ENCODE assay signal across 10 mouse cellular contexts in the genomic region with DNA sequence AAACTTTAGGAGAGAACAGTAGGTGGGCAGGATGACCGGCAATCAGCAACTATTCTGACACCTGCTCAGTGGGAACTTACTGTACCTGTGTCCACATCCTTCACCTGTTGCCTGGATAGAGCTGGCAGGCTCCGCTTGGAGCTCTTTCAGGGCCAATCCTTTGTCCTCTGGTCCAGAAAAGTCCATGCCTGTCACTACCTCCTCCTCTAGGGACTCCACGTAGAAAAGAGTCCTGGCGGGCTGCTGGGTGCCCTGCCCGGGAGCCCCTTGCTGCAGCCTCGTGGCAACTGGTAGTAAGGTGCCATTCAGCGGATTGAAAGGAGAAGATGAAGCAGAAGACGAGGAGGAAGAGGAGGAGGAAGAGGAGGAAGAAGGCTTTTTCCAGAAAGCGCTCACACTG. TPM values are rescaled to one million over a fixed set of nuclear protein-coding genes. Genes with fewer than 3 reads are reported as not detected.
DNase-seq lines count a peak whose midpoint lies in the region; ATAC-seq lines count a peak whose summit lies in the region.
"Had no signal": no experiment of that assay in that cellular context is flagged by ENCODE, and none has a peak within 500 bp of the region (broad histone marks: within the 10 kb centered on the region; RNA-seq: fewer than 3 reads in every experiment).

No protein-coding gene starts in this region.

- ATAC-seq in frontal cortex, adult (ENCODE audit: low TSS enrichment): peak; percentile 35; the same call in 1 of the 2 replicates
- no peak for ATAC-seq in megakaryocyte, adult 5-6 weeks (ENCODE audit: poor library complexity, severe bottlenecking)
- ATAC-seq in limb, embryonic 11.5 days (ENCODE audit: insufficient number of reproducible peaks, low FRiP score, low TSS enrichment, low read depth): no peak; the same call in 1 of the 2 replicates
- no peak for ATAC-seq in erythroid progenitor cell, adult 5-6 weeks (replicated peaks; ENCODE audit: low FRiP score, poor library complexity, severe bottlenecking)

- H3K27ac ChIP-seq in limb, embryonic 11.5 days (replicated peaks; ENCODE audit: low read depth, low read length): no peak overlapping the region

- peak overlapping the region; percentile 89 for H3K4me2 ChIP-seq in limb, embryonic 11.5 days (ENCODE audit: low read depth, severe bottlenecking)

- H3K4me1 ChIP-seq in megakaryocyte, embryonic 14.5 days: peaks cover 16% of the 10 kb centered on the region
- H3K4me1 ChIP-seq in limb, embryonic 11.5 days (ENCODE audit: control insufficient read depth, insufficient read depth, low read length): peaks cover 3% of the 10 kb centered on the region; the same call in 1 of the 2 replicates

- 8% methylated on average over 9 of the region's 9 CpGs for WGBS in limb, embryonic 11.5 days

- no peaks in the 10 kb centered on the region for H3K36me3 ChIP-seq in megakaryocyte, embryonic 14.5 days (replicated peaks; ENCODE audit: low read length)
- H3K36me3 ChIP-seq in limb, embryonic 11.5 days (ENCODE audit: control insufficient read depth, insufficient read depth, low read length): no peaks in the 10 kb centered on the region

- H3K9me3 ChIP-seq in megakaryocyte, embryonic 14.5 days: no peaks in the 10 kb centered on the region
- no peaks in the 10 kb centered on the region for H3K9me3 ChIP-seq in limb, embryonic 11.5 days (ENCODE audit: control insufficient read depth, low read length)

- H3K4me3 ChIP-seq in megakaryocyte, embryonic 14.5 days (replicated peaks): peak overlapping the region; percentile 87
- peak overlapping the region; percentile 38 for H3K4me3 ChIP-seq in limb, embryonic 11.5 days (ENCODE audit: low read depth, low read length)

- peaks cover 21% of the 10 kb centered on the region for H3K27me3 ChIP-seq in megakaryocyte, embryonic 14.5 days (replicated peaks)
- peaks cover 10% of the 10 kb centered on the region for H3K27me3 ChIP-seq in limb, embryonic 11.5 days (ENCODE audit: control insufficient read depth, insufficient read depth, low read length)

- H3K9ac ChIP-seq in limb, embryonic 11.5 days (ENCODE audit: low read length): peak overlapping the region; percentile 22; the same call in 1 of the 2 replicates

- no peak for DNase-seq in frontal cortex, postnatal 36 days (ENCODE audit: low spot score in 2 of 2)
- DNase-seq in limb, embryonic 11.5 days (ENCODE audit: low spot score): no peak
- DNase-seq in adrenal gland, adult 18-20 months (ENCODE audit: low spot score in 2 of 2): no peak
- no peak for DNase-seq in spleen, postnatal 4 days (ENCODE audit: low spot score in 2 of 2)
- DNase-seq: lung, postnatal 14 days had no signal

RNA-seq across cellular contexts. Expression of a gene that starts 1.2 kb away (rescaled TPM):
- not detected in 2 replicates for polyA plus RNA-seq in megakaryocyte, embryonic 14.5 days (2012; ENCODE audit: insufficient read depth, low replicate concordance)
- total RNA-seq in megakaryocyte, adult 5-6 weeks (2015): not detected in 2 replicates
- total RNA-seq in megakaryocyte, adult 5-6 weeks (2017): not detected in 2 replicates
- not detected in 2 replicates for polyA plus RNA-seq in limb, embryonic 11.5 days (2014; fragmentation: Nextera tagmentation; extraction: Ambion mirVana)
- total RNA-seq in erythroid progenitor cell, adult 5-6 weeks (2015; ENCODE audit: low replicate concordance): not detected in 2 replicates
- not detected in 2 replicates for total RNA-seq in erythroid progenitor cell, adult 5-6 weeks (2017; ENCODE audit: low replicate concordance)
- not detected for total RNA-seq in adrenal gland, adult 18-20 months (2021)
- polyA plus RNA-seq: gonadal fat pad, adult 2 months had no signal
